Mouse (Mus musculus) ovary, adult 2 months (tissue): ENCODE results near the gene Oip5. TPM values are rescaled to one million over a fixed set of nuclear protein-coding genes. Genes with fewer than 3 reads are reported as not detected.

Experiments
- polyA plus RNA-seq: library from polyadenylated mRNA; depleted of rRNA; stranded (reverse); fragments of >200 nt; gene quantifications from 2 replicates; pipeline ENCODE4 v1.2.3, GENCODE M21; 2012; rRNA removed

The Oip5 gene
- 8.3 and 10.6 TPM in 2 replicates for polyA plus RNA-seq

GRCm38 (mm10) chr2:119618199-119618982 is at the start of gene Oip5, which contains the start of gene Nusap1:
Oip5 (minus strand) TSS chr2:119618469.
Nusap1 (plus strand) TSS chr2:119618298.

DNA sequence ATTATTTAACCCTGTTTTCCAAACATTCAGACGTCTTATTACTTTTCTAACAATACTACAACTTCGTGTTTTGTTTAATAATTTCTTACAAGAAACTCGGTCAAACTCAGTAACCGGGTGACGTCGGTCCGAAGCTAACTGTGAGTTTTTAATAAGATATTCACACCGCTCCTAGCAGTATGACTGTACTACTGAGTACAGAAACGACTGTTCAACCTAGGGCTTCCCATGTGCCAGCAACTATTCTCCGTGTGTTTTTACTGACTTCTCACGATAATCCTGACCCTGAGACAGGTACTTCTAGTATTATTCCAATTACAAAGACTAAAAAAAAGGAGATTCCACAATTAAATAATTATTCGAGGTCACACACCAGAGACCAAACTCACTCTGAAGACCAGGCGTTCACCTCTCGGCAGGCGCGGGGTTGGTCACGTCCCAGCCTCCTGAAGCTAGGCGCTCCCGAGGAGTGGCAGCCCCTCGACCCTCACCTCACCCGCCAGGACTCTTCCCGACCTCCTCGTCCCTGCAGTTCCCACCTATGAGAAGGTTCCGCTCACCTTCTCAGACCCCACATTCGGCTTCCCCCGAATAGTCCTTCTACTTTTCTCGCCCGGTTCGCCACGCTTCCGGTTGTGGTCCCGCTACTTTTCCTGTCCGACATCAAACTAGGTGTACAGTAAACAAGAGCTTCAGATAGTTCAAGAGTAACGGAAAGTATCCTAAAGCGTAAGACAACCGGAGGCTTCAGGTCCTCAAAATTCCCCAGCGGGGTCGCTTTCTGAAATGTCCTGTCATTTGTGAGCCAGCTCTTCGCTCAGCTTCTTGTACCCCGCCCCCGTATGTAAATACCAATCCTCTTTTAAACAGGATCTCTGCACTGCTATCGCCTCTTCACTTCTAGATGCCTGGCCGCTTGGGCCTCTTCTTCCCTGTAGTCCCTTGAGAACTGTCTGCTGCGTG is 44.2 kb upstream of the Oip5 start, which contains the start of gene Ndufaf1:
Gene Ndufaf1, minus strand, starts transcription at position 608 of the 963 bp plus-strand sequence.

Other genes with a start within 250 kb of the Oip5 start
- gene Ino80, start 140.8 kb downstream of the Oip5 start, polyA plus RNA-seq = 6.9 and 7.2 TPM in 2 replicates
- gene Exd1, start 70.8 kb downstream of the Oip5 start, polyA plus RNA-seq = 0.42 and 0.48 TPM in 2 replicates
- gene Chp1, start 70.8 kb downstream of the Oip5 start, polyA plus RNA-seq = 71.4 and 76.0 TPM in 2 replicates
- gene Nusap1, start 171 bp downstream of the Oip5 start, polyA plus RNA-seq = 0.69 and 1.2 TPM in 2 replicates
- 1.7 and 2.1 TPM in 2 replicates for gene Ndufaf1, start 44.4 kb upstream of the Oip5 start, polyA plus RNA-seq
- gene Rtf1, start 56.6 kb upstream of the Oip5 start, polyA plus RNA-seq = 7.8 and 8.9 TPM in 2 replicates
- gene Itpka, start 123.9 kb upstream of the Oip5 start, polyA plus RNA-seq = 6.8 and 8.2 TPM in 2 replicates
- gene Ltk, start 142.0 kb upstream of the Oip5 start, polyA plus RNA-seq = 1.1 and 1.9 TPM in 2 replicates
- gene Rpap1, start 169.1 kb upstream of the Oip5 start, polyA plus RNA-seq = 53.2 and 54.5 TPM in 2 replicates
- 32.2 and 33.1 TPM in 2 replicates for gene Tyro3, start 179.3 kb upstream of the Oip5 start, polyA plus RNA-seq